Mouse (Mus musculus) CH12.LX (cell line): ENCODE measurements around the gene Fam117a. TPM values are rescaled to one million over a fixed set of nuclear protein-coding genes. Genes with fewer than 3 reads are reported as not detected.

Experiments
- DNase-seq: peaks from one replicate; pipeline ENCODE4 v3.0.0-alpha.2; 2013; ENCODE audit errors: extremely low read depth
- H3K27ac ChIP-seq: 2 replicates; pipeline ENCODE4 v1.5.1; 2012; ENCODE audit warnings: low read depth, mild to moderate bottlenecking, control low read depth, moderate library complexity; ENCODE audit not compliant: insufficient read depth
- H3K27me3 ChIP-seq: replicated peaks from 2 replicates; pipeline ENCODE3; 2012; ENCODE audit warnings: inconsistent platforms
- H3K36me3 ChIP-seq, 2 experiments: replicated peaks in 1 of 2; 2 replicates each; pipeline versions ENCODE3 to v1.6.1; 2012; ENCODE audit warnings: inconsistent platforms in 1 of 2, low read length in 1 of 2, mild to moderate bottlenecking in 1 of 2, mixed read lengths in 1 of 2, moderate library complexity in 1 of 2; ENCODE audit not compliant: control insufficient read depth in 1 of 2, insufficient read depth in 1 of 2
- H3K4me1 ChIP-seq, 2 experiments: 2 replicates each; pipeline ENCODE4 v1.6.1; 2012; ENCODE audit warnings: inconsistent platforms in 1 of 2, moderate library complexity in 1 of 2; ENCODE audit not compliant: insufficient read depth in 2 of 2, control insufficient read depth in 1 of 2
- H3K4me2 ChIP-seq: 2 replicates; pipeline ENCODE4 v1.6.1; 2012; ENCODE audit warnings: low read depth, mild to moderate bottlenecking, control low read depth; ENCODE audit not compliant: poor library complexity, insufficient read depth, severe bottlenecking
- H3K4me3 ChIP-seq, 3 experiments: fragments of 150-350 bp in 1 of 3; sonication (generic) in 1 of 3; replicated peaks in 1 of 3; 2 replicates each; pipeline versions ENCODE3 to v1.5.1; 2011 to 2012; ENCODE audit warnings: low read depth in 2 of 3, low read length in 2 of 3, mild to moderate bottlenecking in 2 of 3, moderate library complexity in 2 of 3, control low read depth in 1 of 3, improper control_type of control experiment in 1 of 3, inconsistent platforms in 1 of 3, mixed read lengths in 1 of 3; ENCODE audit not compliant: poor library complexity in 1 of 3
- H3K79me2 ChIP-seq: replicated peaks from 2 replicates; pipeline ENCODE4 v1.6.1; 2012; ENCODE audit warnings: mild to moderate bottlenecking, moderate library complexity; ENCODE audit not compliant: control insufficient read depth, poor library complexity, insufficient read depth, severe bottlenecking; ENCODE audit errors: extremely low read depth
- H3K9ac ChIP-seq: 2 replicates; pipeline ENCODE4 v1.6.1; 2012; ENCODE audit warnings: low read depth, mild to moderate bottlenecking, control low read depth, moderate library complexity; ENCODE audit not compliant: insufficient read depth
- H3K9me3 ChIP-seq: replicated peaks from 2 replicates; pipeline ENCODE3; 2012; ENCODE audit warnings: low read length, inconsistent platforms, mixed read lengths
- BHLHE40 ChIP-seq: IDR thresholded peaks from 2 replicates; pipeline ENCODE4 v1.6.1; 2011; ENCODE audit warnings: mild to moderate bottlenecking, low read depth, low read length, improper control_type of control experiment
- CHD2 ChIP-seq: IDR thresholded peaks from 2 replicates; pipeline ENCODE4 v1.6.1; 2011; ENCODE audit warnings: low read length, improper control_type of control experiment
- CTCF ChIP-seq, 2 experiments: IDR thresholded peaks in 1 of 2; conservative IDR thresholded peaks in 1 of 2; 2 replicates each; pipeline ENCODE4 v1.5.1; 2011 to 2012; ENCODE audit warnings: low read depth in 2 of 2, low read length in 2 of 2, improper control_type of control experiment in 1 of 2, inconsistent platforms in 1 of 2, mild to moderate bottlenecking in 1 of 2, moderate library complexity in 1 of 2
- EP300 ChIP-seq: IDR thresholded peaks from 2 replicates; pipeline ENCODE4 v1.6.1; 2011; ENCODE audit warnings: low read length, improper control_type of control experiment
- GABPA ChIP-seq: IDR thresholded peaks from 2 replicates; pipeline ENCODE4 v1.6.1; 2012; ENCODE audit warnings: low read depth, low read length, improper control_type of control experiment, inconsistent platforms; ENCODE audit not compliant: insufficient replicate concordance
- MAFK ChIP-seq: IDR thresholded peaks from 2 replicates; pipeline ENCODE4 v1.6.1; 2011; ENCODE audit warnings: low read length, improper control_type of control experiment; ENCODE audit not compliant: insufficient replicate concordance
- MAX ChIP-seq: IDR thresholded peaks from 2 replicates; pipeline ENCODE4 v1.6.1; 2011; ENCODE audit warnings: low read length, improper control_type of control experiment
- MAZ ChIP-seq: IDR thresholded peaks from 2 replicates; pipeline ENCODE4 v1.6.1; 2012; ENCODE audit warnings: low read depth, mild to moderate bottlenecking, inconsistent platforms, low read length, improper control_type of control experiment, moderate library complexity
- MEF2A ChIP-seq: IDR thresholded peaks from 2 replicates; pipeline ENCODE4 v1.6.1; 2014; ENCODE audit warnings: low read depth, mild to moderate bottlenecking, inconsistent platforms, low read length, improper control_type of control experiment, borderline replicate concordance
- MXI1 ChIP-seq: IDR thresholded peaks from 2 replicates; pipeline ENCODE4 v1.6.1; 2011; ENCODE audit warnings: mild to moderate bottlenecking, low read depth, low read length, improper control_type of control experiment
- NRF1 ChIP-seq: IDR thresholded peaks from 2 replicates; pipeline ENCODE4 v1.6.1; 2014; ENCODE audit warnings: low read depth, mild to moderate bottlenecking, inconsistent platforms, low read length, improper control_type of control experiment, moderate library complexity
- PAX5 ChIP-seq: IDR thresholded peaks from 2 replicates; pipeline ENCODE4 v1.6.1; 2012; ENCODE audit warnings: low read length, inconsistent platforms, mixed read lengths
- POLR2A ChIP-seq: IDR thresholded peaks from 2 replicates; pipeline ENCODE4 v1.6.1; 2011; ENCODE audit warnings: low read depth, mild to moderate bottlenecking, improper control_type of control experiment, low read length
- RAD21 ChIP-seq: IDR thresholded peaks from 2 replicates; pipeline ENCODE4 v1.6.1; 2011; ENCODE audit warnings: low read depth, mild to moderate bottlenecking, low read length, improper control_type of control experiment, moderate library complexity
- RCOR1 ChIP-seq: conservative IDR thresholded peaks from 2 replicates; pipeline ENCODE4 v1.6.1; 2012; ENCODE audit warnings: low read depth, mild to moderate bottlenecking, inconsistent platforms, low read length, improper control_type of control experiment
- SIN3A ChIP-seq: IDR thresholded peaks from 2 replicates; pipeline ENCODE4 v1.6.1; 2012; ENCODE audit warnings: low read length, improper control_type of control experiment, inconsistent platforms
- SMC3 ChIP-seq: IDR thresholded peaks from 2 replicates; pipeline ENCODE4 v1.6.1; 2011; ENCODE audit warnings: low read depth, low read length, improper control_type of control experiment
- TCF12 ChIP-seq: IDR thresholded peaks from 2 replicates; pipeline ENCODE4 v1.6.1; 2014; ENCODE audit warnings: low read depth, mild to moderate bottlenecking, inconsistent platforms, low read length, improper control_type of control experiment
- ZC3H11A ChIP-seq: IDR thresholded peaks from 2 replicates; pipeline ENCODE4 v1.6.1; 2012; ENCODE audit warnings: low read depth, mild to moderate bottlenecking, inconsistent platforms, low read length, improper control_type of control experiment
- ZKSCAN1 ChIP-seq: IDR thresholded peaks from 2 replicates; pipeline ENCODE4 v1.6.1; 2012; ENCODE audit warnings: low read depth, inconsistent platforms, low read length, improper control_type of control experiment, borderline replicate concordance
- dilution Hi-C: fragments of 300-500 bp; cut with MboI; formaldehyde crosslinking; loops from 2 replicates; pipeline ENCODE4 v1.14.3; 2020; ENCODE audit warnings: low sequenced_read_pairs; ENCODE audit not compliant: extremely low pct_unique_long_range_greater_than_20kb, extremely low pct_ligation_motif_present
- in situ Hi-C: fragments of 300-500 bp; cut with MboI; formaldehyde crosslinking; loops from 3 replicates; pipeline ENCODE4 v1.14.3; 2019; ENCODE audit warnings: low sequenced_read_pairs, low pct_ligation_motif_present, low pct_unique_long_range_greater_than_20kb, mixed read lengths
- polyA plus RNA-seq: library from polyadenylated mRNA; unstranded; fragments of >175 nt; gene quantifications from 2 replicates; pipeline ENCODE4 v1.2.1, GENCODE M21; 2012; ENCODE audit warnings: low read depth; ENCODE audit not compliant: insufficient read length
- total RNA-seq, 2 experiments: library from RNA; depleted of rRNA; stranded (reverse); fragments of 300-350 nt in 1 of 2; fragments of >200 nt in 1 of 2; gene quantifications; 2 replicates each; pipeline ENCODE4 v1.2.3; 2012 to 2014

Gene Fam117a
- total and polyA plus RNA-seq, 3 experiments, result 0.54 to 2.2 (median 0.91) TPM

- Histone ChIP-seq H3K4me1 (peaks cover 4 to 24% of the 10 kb centered on the region in 2 experiments; a peak in 3 of 4 replicates), H3K27ac (no peak overlapping the region), H3K4me2 (no peak overlapping the region), H3K9me3 (no peaks in the 10 kb centered on the region), H3K79me2 (no peaks in the 10 kb centered on the region), H3K4me3 (no peak overlapping the region), H3K9ac (no peak overlapping the region), H3K36me3 (no peaks in the 10 kb centered on the region), H3K27me3 (peaks cover 57% of the 10 kb centered on the region)
- TF ChIP-seq PAX5 (no peak), SIN3A (no peak), MEF2A (no peak), TCF12 (no peak), MXI1 (no peak), RCOR1 (no peak), SMC3 (no peak)
- no peak for DNase-seq
- in situ Hi-C loops (no loop called here), dilution Hi-C loops (no loop called here)
Measured at GRCm38 (mm10) chr11:95343180-95343579, 6.4 kb downstream of the Fam117a start.

- dilution Hi-C loops, result no loop called here
- Histone ChIP-seq H3K9ac (no peak overlapping the region), H3K27me3 (peaks cover 49% of the 10 kb centered on the region), H3K9me3 (no peaks in the 10 kb centered on the region), H3K4me3 (no peak overlapping the region), H3K79me2 (no peaks in the 10 kb centered on the region), H3K27ac (no peak overlapping the region), H3K36me3 (no peaks in the 10 kb centered on the region), H3K4me1 (peaks cover 4 to 22% of the 10 kb centered on the region in 2 experiments; a peak in 3 of 4 replicates), H3K4me2 (no peak overlapping the region)
- TF ChIP-seq BHLHE40 (no peak), RAD21 (no peak), ZC3H11A (no peak), MAFK (no peak), POLR2A (no peak), MAZ (no peak), PAX5 (no peak), GABPA (no peak), CTCF (conservative IDR thresholded peaks at IDR 0.05 in 1 of 2, IDR thresholded peaks at IDR 0.05 in 1 of 2; ENCODE audit: low read depth in 2 of 2, low read length in 2 of 2) (no peak), MAX (no peak), SMC3 (no peak), EP300 (no peak), CHD2 (no peak), ZKSCAN1 (no peak), NRF1 (no peak)
- in situ Hi-C loops, result no loop called here
- no peak for DNase-seq
Measured at GRCm38 (mm10) chr11:95344181-95344580, 7.4 kb downstream of the Fam117a start.
